Mouse (Mus musculus): ENCODE results near the gene Gp1bb. TPM values are rescaled to one million over a fixed set of nuclear protein-coding genes. Genes with fewer than 3 reads are reported as not detected.

Gp1bb gene
- polyA plus RNA-seq, 1 experiment: 6.4 TPM

GRCm38 (mm10) chr16:18649126-18649525 is 26.9 kb upstream of the Gp1bb start:
- Histone ChIP-seq H3K4me3 (ENCODE audit: insufficient read depth, poor library complexity, severe bottlenecking) (no peak overlapping the region), H3ac (ENCODE audit: control insufficient read depth, insufficient read length, low read depth) (no peak overlapping the region), H3K36me3 (ENCODE audit: control insufficient read depth, insufficient read depth) (no peaks in the 10 kb centered on the region), H3K79me2 (ENCODE audit: control insufficient read depth, insufficient read depth) (no peaks in the 10 kb centered on the region), H3K27me3 (ENCODE audit: control insufficient read depth, insufficient read depth, insufficient read length) (no peaks in the 10 kb centered on the region), H3K79me3 (ENCODE audit: low read depth) (no peaks in the 10 kb centered on the region)
- TF ChIP-seq MYOG (IDR thresholded peaks at IDR 0.05; ENCODE audit: control insufficient read depth, extremely low read depth, insufficient read length) (no peak), MAX (IDR thresholded peaks at IDR 0.05) (no peak), MYOD1 (IDR thresholded peaks at IDR 0.05; ENCODE audit: control insufficient read depth, insufficient read length, low read depth) (no peak), USF1 (IDR thresholded peaks at IDR 0.05; ENCODE audit: low read depth) (no peak), FOSL1 (IDR thresholded peaks at IDR 0.05; ENCODE audit: insufficient read depth, low read length, poor library complexity, severe bottlenecking) (no peak), CTCF (IDR thresholded peaks at IDR 0.05; ENCODE audit: control insufficient read depth, insufficient read depth, insufficient read length) (no peak), CEBPB (IDR thresholded peaks at IDR 0.05; ENCODE audit: low read depth) (no peak)

DNA sequence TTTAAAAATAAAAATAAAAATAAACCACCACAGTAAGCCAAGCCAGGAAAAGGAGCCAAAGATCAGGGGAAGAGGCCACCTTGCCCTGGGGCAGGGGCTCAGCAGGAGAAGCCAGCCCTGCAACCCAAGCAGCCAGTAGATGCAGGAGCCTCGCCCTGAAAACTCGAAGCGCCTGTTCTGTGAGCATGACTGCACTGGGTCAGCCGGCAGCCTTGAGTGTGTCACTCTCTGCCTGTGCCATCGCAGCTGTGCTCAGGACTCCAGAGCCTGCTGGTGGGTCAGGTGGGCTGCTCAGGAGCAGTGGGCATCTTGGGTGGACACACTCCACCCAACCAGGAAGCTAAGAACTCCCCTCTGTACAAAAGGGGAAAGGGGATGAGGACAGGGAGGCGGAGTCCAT is 23.1 kb upstream of the Gp1bb start:
- H3K79me2 ChIP-seq (ENCODE audit: control insufficient read depth, insufficient read depth): no peaks in the 10 kb centered on the region
- H3ac ChIP-seq (ENCODE audit: control insufficient read depth, insufficient read length, low read depth): no peak overlapping the region
- TF ChIP-seq CTCF (IDR thresholded peaks at IDR 0.05; ENCODE audit: control insufficient read depth, insufficient read depth, insufficient read length) (no peak), CEBPB (IDR thresholded peaks at IDR 0.05; ENCODE audit: low read depth) (no peak), MAX (IDR thresholded peaks at IDR 0.05) (no peak), MYOD1 (IDR thresholded peaks at IDR 0.05; ENCODE audit: control insufficient read depth, insufficient read length, low read depth) (no peak), USF1 (IDR thresholded peaks at IDR 0.05; ENCODE audit: low read depth) (no peak), FOSL1 (IDR thresholded peaks at IDR 0.05; ENCODE audit: insufficient read depth, low read length, poor library complexity, severe bottlenecking) (no peak), MYOG (IDR thresholded peaks at IDR 0.05; ENCODE audit: control insufficient read depth, extremely low read depth, insufficient read length) (no peak)
- no peaks in the 10 kb centered on the region for H3K79me3 ChIP-seq (ENCODE audit: low read depth)
- no peaks in the 10 kb centered on the region for H3K27me3 ChIP-seq (ENCODE audit: control insufficient read depth, insufficient read depth, insufficient read length)
- H3K36me3 ChIP-seq (ENCODE audit: control insufficient read depth, insufficient read depth): no peaks in the 10 kb centered on the region
- H3K4me3 ChIP-seq (ENCODE audit: insufficient read depth, poor library complexity, severe bottlenecking): no peak overlapping the region

DNA sequence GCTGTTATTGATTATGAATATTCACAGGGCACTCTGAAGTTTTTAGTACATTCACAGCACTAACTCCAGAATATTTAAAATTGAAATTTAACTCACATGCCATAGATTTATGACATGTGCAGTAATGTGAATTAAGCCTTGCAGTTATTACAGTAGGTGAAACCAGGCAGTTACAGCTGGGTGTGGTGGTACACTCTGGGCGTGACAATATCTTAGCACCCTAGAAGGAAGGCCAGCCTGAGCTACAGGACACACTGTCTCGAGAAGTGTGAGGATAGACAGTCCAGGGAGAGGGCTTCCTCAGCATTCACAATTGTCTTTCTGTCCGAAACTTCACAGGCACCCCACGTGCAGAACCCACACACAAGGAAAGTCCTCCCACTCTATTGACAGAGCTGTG is 22.3 kb upstream of the Gp1bb start:
- no peak overlapping the region for H3ac ChIP-seq (ENCODE audit: control insufficient read depth, insufficient read length, low read depth)
- H3K27me3 ChIP-seq (ENCODE audit: control insufficient read depth, insufficient read depth, insufficient read length): no peaks in the 10 kb centered on the region
- H3K79me3 ChIP-seq (ENCODE audit: low read depth): no peaks in the 10 kb centered on the region
- H3K4me3 ChIP-seq (ENCODE audit: insufficient read depth, poor library complexity, severe bottlenecking): no peak overlapping the region
- no peak for TF ChIP-seq CEBPB (IDR thresholded peaks at IDR 0.05; ENCODE audit: low read depth)
- no peak for TF ChIP-seq MYOG (IDR thresholded peaks at IDR 0.05; ENCODE audit: control insufficient read depth, extremely low read depth, insufficient read length)
- TF ChIP-seq CTCF (IDR thresholded peaks at IDR 0.05; ENCODE audit: control insufficient read depth, insufficient read depth, insufficient read length): no peak
- no peaks in the 10 kb centered on the region for H3K36me3 ChIP-seq (ENCODE audit: control insufficient read depth, insufficient read depth)
- no peaks in the 10 kb centered on the region for H3K79me2 ChIP-seq (ENCODE audit: control insufficient read depth, insufficient read depth)

DNA sequence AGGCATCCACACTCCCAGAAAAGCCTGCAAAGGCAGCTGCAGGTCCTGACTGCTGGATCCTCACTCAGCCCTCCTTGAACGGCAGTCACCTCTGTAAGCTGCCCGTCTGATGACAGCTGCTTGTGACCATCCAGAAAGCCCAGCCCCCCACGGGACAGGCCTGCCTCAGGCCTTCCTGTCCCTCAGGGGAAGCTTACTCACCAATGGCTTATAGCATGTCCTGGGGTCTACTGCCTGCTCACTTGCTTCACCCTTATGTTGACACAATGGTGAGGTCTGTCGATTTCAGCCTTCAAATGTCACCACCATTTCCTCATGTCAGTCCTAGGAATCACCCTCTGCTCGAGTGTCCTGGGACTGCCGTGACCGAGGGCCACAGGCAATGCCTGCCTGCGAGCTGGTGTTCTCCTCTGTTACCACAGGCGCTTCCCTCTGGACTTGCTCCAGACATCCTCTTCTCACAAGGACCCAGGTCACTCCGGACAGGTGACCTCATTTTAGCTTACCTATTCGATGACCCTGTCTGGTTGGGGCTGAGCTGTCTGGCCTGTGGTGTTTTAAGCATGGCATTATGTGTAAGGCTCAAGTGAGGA is 21.3 kb upstream of the Gp1bb start:
- Histone ChIP-seq H3K4me3 (ENCODE audit: insufficient read depth, poor library complexity, severe bottlenecking) (no peak overlapping the region), H3ac (ENCODE audit: control insufficient read depth, insufficient read length, low read depth) (no peak overlapping the region), H3K36me3 (ENCODE audit: control insufficient read depth, insufficient read depth) (no peaks in the 10 kb centered on the region), H3K79me3 (ENCODE audit: low read depth) (no peaks in the 10 kb centered on the region), H3K27me3 (ENCODE audit: control insufficient read depth, insufficient read depth, insufficient read length) (no peaks in the 10 kb centered on the region), H3K79me2 (ENCODE audit: control insufficient read depth, insufficient read depth) (no peaks in the 10 kb centered on the region)
- no peak for TF ChIP-seq MAX (IDR thresholded peaks at IDR 0.05)
- no peak for TF ChIP-seq FOSL1 (IDR thresholded peaks at IDR 0.05; ENCODE audit: insufficient read depth, low read length, poor library complexity, severe bottlenecking)
- no peak for TF ChIP-seq CTCF (IDR thresholded peaks at IDR 0.05; ENCODE audit: control insufficient read depth, insufficient read depth, insufficient read length)
- TF ChIP-seq USF1 (IDR thresholded peaks at IDR 0.05; ENCODE audit: low read depth): no peak
- TF ChIP-seq CEBPB (IDR thresholded peaks at IDR 0.05; ENCODE audit: low read depth): no peak
- TF ChIP-seq MYOG (IDR thresholded peaks at IDR 0.05; ENCODE audit: control insufficient read depth, extremely low read depth, insufficient read length): no peak
- TF ChIP-seq MYOD1 (IDR thresholded peaks at IDR 0.05; ENCODE audit: control insufficient read depth, insufficient read length, low read depth): no peak

GRCm38 (mm10) chr16:18642897-18643296 is 20.7 kb upstream of the Gp1bb start:
- H3K79me3 ChIP-seq (ENCODE audit: low read depth): no peaks in the 10 kb centered on the region
- TF ChIP-seq USF1 (IDR thresholded peaks at IDR 0.05; ENCODE audit: low read depth) (no peak), FOSL1 (IDR thresholded peaks at IDR 0.05; ENCODE audit: insufficient read depth, low read length, poor library complexity, severe bottlenecking) (no peak), CEBPB (IDR thresholded peaks at IDR 0.05; ENCODE audit: low read depth) (no peak), CTCF (IDR thresholded peaks at IDR 0.05; ENCODE audit: control insufficient read depth, insufficient read depth, insufficient read length) (no peak), MAX (IDR thresholded peaks at IDR 0.05) (no peak), MYOG (IDR thresholded peaks at IDR 0.05; ENCODE audit: control insufficient read depth, extremely low read depth, insufficient read length) (no peak), MYOD1 (IDR thresholded peaks at IDR 0.05; ENCODE audit: control insufficient read depth, insufficient read length, low read depth) (no peak)
- no peaks in the 10 kb centered on the region for H3K36me3 ChIP-seq (ENCODE audit: control insufficient read depth, insufficient read depth)
- no peaks in the 10 kb centered on the region for H3K79me2 ChIP-seq (ENCODE audit: control insufficient read depth, insufficient read depth)
- H3K4me3 ChIP-seq (ENCODE audit: insufficient read depth, poor library complexity, severe bottlenecking): no peak overlapping the region
- no peaks in the 10 kb centered on the region for H3K27me3 ChIP-seq (ENCODE audit: control insufficient read depth, insufficient read depth, insufficient read length)
- no peak overlapping the region for H3ac ChIP-seq (ENCODE audit: control insufficient read depth, insufficient read length, low read depth)

DNA sequence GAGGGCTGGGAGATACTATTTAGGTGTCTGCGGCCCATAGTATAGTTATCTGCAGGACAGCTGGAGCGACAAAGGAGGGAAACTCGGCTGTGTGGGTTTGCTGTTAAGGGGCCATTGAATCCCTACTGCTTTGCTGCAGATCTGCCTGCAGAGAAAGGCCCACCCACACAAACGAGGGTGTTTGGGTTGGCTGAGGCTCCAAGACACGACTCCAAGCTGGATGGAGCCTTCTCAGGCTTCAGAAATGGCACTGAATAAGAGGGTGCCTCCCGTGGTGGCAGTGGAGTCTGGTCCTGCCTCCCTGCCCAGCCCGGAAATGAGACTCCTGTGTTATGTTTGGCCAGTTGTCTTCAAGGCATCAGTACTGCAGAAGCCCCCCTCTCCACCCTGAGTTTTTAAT is 20.1 kb upstream of the Gp1bb start:
- TF ChIP-seq MYOG (IDR thresholded peaks at IDR 0.05; ENCODE audit: control insufficient read depth, extremely low read depth, insufficient read length) (no peak), MYOD1 (IDR thresholded peaks at IDR 0.05; ENCODE audit: control insufficient read depth, insufficient read length, low read depth) (no peak), USF1 (IDR thresholded peaks at IDR 0.05; ENCODE audit: low read depth) (no peak), FOSL1 (IDR thresholded peaks at IDR 0.05; ENCODE audit: insufficient read depth, low read length, poor library complexity, severe bottlenecking) (no peak), CEBPB (IDR thresholded peaks at IDR 0.05; ENCODE audit: low read depth) (no peak), MAX (IDR thresholded peaks at IDR 0.05) (no peak)
- H3ac ChIP-seq (ENCODE audit: control insufficient read depth, insufficient read length, low read depth): no peak overlapping the region
- no peak overlapping the region for H3K4me3 ChIP-seq (ENCODE audit: insufficient read depth, poor library complexity, severe bottlenecking)
- H3K79me3 ChIP-seq (ENCODE audit: low read depth): no peaks in the 10 kb centered on the region
- no peaks in the 10 kb centered on the region for H3K27me3 ChIP-seq (ENCODE audit: control insufficient read depth, insufficient read depth, insufficient read length)
- H3K36me3 ChIP-seq (ENCODE audit: control insufficient read depth, insufficient read depth): no peaks in the 10 kb centered on the region
- no peaks in the 10 kb centered on the region for H3K79me2 ChIP-seq (ENCODE audit: control insufficient read depth, insufficient read depth)

Measured in C2C12 (cell line).